Mouse (Mus musculus) brain, adult 2 months (tissue): ENCODE results near the gene Adam12.

Experiments
- DNase-seq: peaks from one replicate; pipeline ENCODE4 v3.0.0; 2011; ENCODE audit warnings: low read depth, low spot score

Adam12 gene

GRCm38 (mm10) chr7:134081307-134082072 lies 150.5 kb downstream of the Adam12 start:
- no peak for DNase-seq

GRCm38 (mm10) chr7:134079980-134080725 lies 151.8 kb downstream of the Adam12 start:
- DNase-seq, result peak; percentile 63

GRCm38 (mm10) chr7:134077684-134078083 lies 154.3 kb downstream of the Adam12 start:
- DNase-seq, result peak; percentile 70

- DNase-seq, result no peak
Observed at GRCm38 (mm10) chr7:134073011-134073410, 158.9 kb downstream of the Adam12 start.

GRCm38 (mm10) chr7:134071153-134071885 lies 160.6 kb downstream of the Adam12 start:
- no peak for DNase-seq

GRCm38 (mm10) chr7:134062629-134063028 lies 169.3 kb downstream of the Adam12 start:
- no peak for DNase-seq

GRCm38 (mm10) chr7:134052486-134052885 lies 179.5 kb downstream of the Adam12 start:
- DNase-seq, result no peak

- DNase-seq, result peak; percentile 13
Observed at GRCm38 (mm10) chr7:134050371-134050770, 181.6 kb downstream of the Adam12 start.

- DNase-seq, result no peak
Observed at GRCm38 (mm10) chr7:134046376-134046775, 185.6 kb downstream of the Adam12 start.

- no peak for DNase-seq
Observed at GRCm38 (mm10) chr7:134043576-134043975, 188.4 kb downstream of the Adam12 start.

GRCm38 (mm10) chr7:134042614-134043013 lies 189.3 kb downstream of the Adam12 start:
- no peak for DNase-seq

GRCm38 (mm10) chr7:134033939-134034338 lies 198.0 kb downstream of the Adam12 start:
- DNase-seq, result no peak

GRCm38 (mm10) chr7:134032959-134033366 lies 199.0 kb downstream of the Adam12 start:
- DNase-seq, result peak; percentile 83

- DNase-seq, result no peak
Observed at GRCm38 (mm10) chr7:134031787-134032186, 200.2 kb downstream of the Adam12 start.

- DNase-seq, result no peak
Observed at GRCm38 (mm10) chr7:134031256-134031655, 200.7 kb downstream of the Adam12 start.

- no peak for DNase-seq
Observed at GRCm38 (mm10) chr7:134028281-134028830, 203.6 kb downstream of the Adam12 start.

GRCm38 (mm10) chr7:134027020-134027415 lies 204.9 kb downstream of the Adam12 start:
- peak; percentile 16 for DNase-seq

GRCm38 (mm10) chr7:134026200-134027019 lies 205.5 kb downstream of the Adam12 start:
- peak; percentile 79 for DNase-seq

- no peak for DNase-seq
Observed at GRCm38 (mm10) chr7:134022157-134022885, 209.6 kb downstream of the Adam12 start.

- DNase-seq, result no peak
Observed at GRCm38 (mm10) chr7:134015226-134015625, 216.7 kb downstream of the Adam12 start.
